Mouse (Mus musculus) erythroblast, adult 5-6 weeks (primary cell): ENCODE data around the gene Aldh2. TPM values are rescaled to one million over a fixed set of nuclear protein-coding genes. Genes with fewer than 3 reads are reported as not detected.

Experiments
- total RNA-seq, 2 experiments: library from RNA; stranded (forward) in 1 of 2; stranded (reverse) in 1 of 2; fragments of 150-400 nt in 1 of 2; fragments of 200-764, 138-1000 nt in 1 of 2; gene quantifications; 2 replicates each; pipeline versions ENCODE4 v1.2.3 to v1.2.4; 2015 to 2017; ENCODE audit warnings: low replicate concordance in 2 of 2

Gene Aldh2
- total RNA-seq, 2 experiments from 2014 or later: 28.2 to 99.4 TPM

Other genes with a start within 250 kb of the Aldh2 start
- gene Trafd1, start 208.2 kb downstream of the Aldh2 start, total RNA-seq (2015; ENCODE audit: low replicate concordance): 19.4 and 30.3 TPM in 2 replicates
- 19.3 and 26.5 TPM in 2 replicates for gene Trafd1, start 208.2 kb downstream of the Aldh2 start, total RNA-seq (2017; ENCODE audit: low replicate concordance)
- 7.9 and 10.4 TPM in 2 replicates for gene Naa25, start 195.9 kb downstream of the Aldh2 start, total RNA-seq (2015; ENCODE audit: low replicate concordance)
- 14.2 and 16.6 TPM in 2 replicates for gene Naa25, start 195.9 kb downstream of the Aldh2 start, total RNA-seq (2017; ENCODE audit: low replicate concordance)
- gene Tmem116, start 141.9 kb downstream of the Aldh2 start, total RNA-seq (2015; ENCODE audit: low replicate concordance): not detected in 2 replicates
- 0.42 and 1.4 TPM in 2 replicates for gene Tmem116, start 141.9 kb downstream of the Aldh2 start, total RNA-seq (2017; ENCODE audit: low replicate concordance)
- 37.8 and 44.6 TPM in 2 replicates for gene Erp29, start 141.3 kb downstream of the Aldh2 start, total RNA-seq (2015; ENCODE audit: low replicate concordance)
- 76.1 and 121 TPM in 2 replicates for gene Erp29, start 141.3 kb downstream of the Aldh2 start, total RNA-seq (2017; ENCODE audit: low replicate concordance)
- gene Adam1b, start 90.4 kb downstream of the Aldh2 start, total RNA-seq (2015; ENCODE audit: low replicate concordance): not detected in 2 replicates
- not detected in 2 replicates for gene Adam1b, start 90.4 kb downstream of the Aldh2 start, total RNA-seq (2017; ENCODE audit: low replicate concordance)
- 0.38 and 1.3 TPM in 2 replicates for gene Adam1a, start 48.3 kb downstream of the Aldh2 start, total RNA-seq (2015; ENCODE audit: low replicate concordance)
- 0.85 and 1.4 TPM in 2 replicates for gene Adam1a, start 48.3 kb downstream of the Aldh2 start, total RNA-seq (2017; ENCODE audit: low replicate concordance)
- not detected in 2 replicates for gene Gm42878, start 48.3 kb downstream of the Aldh2 start, total RNA-seq (2015; ENCODE audit: low replicate concordance)
- 0.60 TPM in 1 of 2 replicates, not detected in the other for gene Gm42878, start 48.3 kb downstream of the Aldh2 start, total RNA-seq (2017; ENCODE audit: low replicate concordance)
- 51.0 and 70.3 TPM in 2 replicates for gene Mapkapk5, start 47.9 kb downstream of the Aldh2 start, total RNA-seq (2015; ENCODE audit: low replicate concordance)
- 36.1 and 43.6 TPM in 2 replicates for gene Mapkapk5, start 47.9 kb downstream of the Aldh2 start, total RNA-seq (2017; ENCODE audit: low replicate concordance)
- 1.9 and 3.1 TPM in 2 replicates for gene Acad12, start 25.1 kb upstream of the Aldh2 start, total RNA-seq (2015; ENCODE audit: low replicate concordance)
- gene Acad12, start 25.1 kb upstream of the Aldh2 start, total RNA-seq (2017; ENCODE audit: low replicate concordance): 0.14 and 0.51 TPM in 2 replicates
- 2.1 and 3.7 TPM in 2 replicates for gene Acad10, start 66.7 kb upstream of the Aldh2 start, total RNA-seq (2015; ENCODE audit: low replicate concordance)
- gene Acad10, start 66.7 kb upstream of the Aldh2 start, total RNA-seq (2017; ENCODE audit: low replicate concordance): 0.14 and 0.26 TPM in 2 replicates
- 30.4 and 45.1 TPM in 2 replicates for gene Brap, start 66.7 kb upstream of the Aldh2 start, total RNA-seq (2015; ENCODE audit: low replicate concordance)
- gene Brap, start 66.7 kb upstream of the Aldh2 start, total RNA-seq (2017; ENCODE audit: low replicate concordance): 67.0 and 88.8 TPM in 2 replicates
- gene Atxn2, start 117.5 kb upstream of the Aldh2 start, total RNA-seq (2015; ENCODE audit: low replicate concordance): 97.4 and 97.8 TPM in 2 replicates
- 166 and 169 TPM in 2 replicates for gene Atxn2, start 117.5 kb upstream of the Aldh2 start, total RNA-seq (2017; ENCODE audit: low replicate concordance)
- 9.0 and 18.1 TPM in 2 replicates for gene Sh2b3, start 243.8 kb upstream of the Aldh2 start, total RNA-seq (2015; ENCODE audit: low replicate concordance)
- 5.5 and 6.0 TPM in 2 replicates for gene Sh2b3, start 243.8 kb upstream of the Aldh2 start, total RNA-seq (2017; ENCODE audit: low replicate concordance)